Comparison of ENCODE assay signal across 8 mouse cellular contexts in the genomic region with DNA sequence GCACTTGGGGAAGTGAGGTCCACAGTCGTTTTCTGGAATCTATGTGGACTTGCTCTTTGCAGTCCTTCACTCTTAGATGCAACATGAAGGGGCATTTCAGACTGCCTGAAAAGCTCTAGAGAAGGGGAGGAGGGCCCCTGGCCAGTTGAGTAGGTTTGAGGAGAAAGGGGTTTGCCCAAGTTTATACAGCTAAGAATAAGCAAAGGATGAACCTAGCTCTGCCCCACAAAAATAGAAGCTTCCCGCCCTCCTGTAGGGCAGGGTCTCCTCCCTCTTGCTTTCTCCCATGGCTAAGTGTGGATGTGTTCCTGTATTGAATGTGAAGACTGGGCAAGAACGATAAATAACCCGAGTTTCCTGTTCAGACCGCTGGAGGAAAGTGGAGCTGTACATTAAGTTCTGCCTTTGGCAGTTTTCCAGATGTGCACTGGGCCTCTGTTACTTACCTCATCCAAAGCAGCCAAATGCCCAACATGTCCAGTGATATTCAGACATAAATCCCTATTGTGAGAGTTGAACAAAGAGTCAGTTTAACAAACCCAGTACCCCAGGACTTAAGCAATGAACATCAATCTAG. TPM values are rescaled to one million over a fixed set of nuclear protein-coding genes. Genes with fewer than 3 reads are reported as not detected.
A peak's percentile ranks its signal among the peaks of the same experiment; 100 is the strongest.
DNase-seq lines count a peak whose midpoint lies in the region; ATAC-seq lines count a peak whose summit lies in the region.

No protein-coding gene starts in this region.

- H3K36me3 ChIP-seq in lung, embryonic 15.5 days, result no peaks in the 10 kb centered on the region
- no peaks in the 10 kb centered on the region for H3K36me3 ChIP-seq in forebrain, embryonic 13.5 days (ENCODE audit: poor library complexity, severe bottlenecking)
- H3K36me3 ChIP-seq in intestine, embryonic 16.5 days (ENCODE audit: control insufficient read depth, insufficient read depth, low read length), result no peaks in the 10 kb centered on the region

- 2% methylated on average over 5 of the region's 5 CpGs for WGBS in lung, embryonic 15.5 days
- 11% methylated on average over 5 of the region's 5 CpGs for WGBS in forebrain, embryonic 13.5 days
- 6% methylated on average over 5 of the region's 5 CpGs for WGBS in intestine, embryonic 16.5 days

- peak; percentile 69 for ATAC-seq in lung, embryonic 15.5 days (ENCODE audit: borderline replicate concordance, extremely low read depth, low FRiP score, low TSS enrichment)
- peak; percentile 26; the same call in 1 of the 2 replicates for ATAC-seq in forebrain, embryonic 13.5 days
- peak; percentile 62 for ATAC-seq in intestine, embryonic 16.5 days

- peak overlapping the region; percentile 68 for H3K9ac ChIP-seq in lung, embryonic 15.5 days
- H3K9ac ChIP-seq in forebrain, embryonic 13.5 days, result peak overlapping the region; percentile 70
- H3K9ac ChIP-seq in intestine, embryonic 16.5 days (ENCODE audit: low read depth, low read length), result peak overlapping the region; percentile 79

- DNase-seq in lung, postnatal 36 days, result no peak
- DNase-seq in mesoderm, embryonic 11.5 days (ENCODE audit: low read depth, low spot score), result peak; percentile 82
- no peak for DNase-seq in T-cell, adult 2 months (ENCODE audit: low spot score)
- no peak for DNase-seq in spleen, postnatal 36 days (ENCODE audit: low spot score in 2 of 2)
- no peak for DNase-seq in thymus, adult 18-20 months

- H3K4me2 ChIP-seq in lung, embryonic 15.5 days, result peak overlapping the region; percentile 92
- peak overlapping the region; percentile 91 for H3K4me2 ChIP-seq in forebrain, embryonic 13.5 days
- peak overlapping the region; percentile 95 for H3K4me2 ChIP-seq in intestine, embryonic 16.5 days (ENCODE audit: low read depth, low read length)

- H3K9me3 ChIP-seq in lung, embryonic 15.5 days, result no peaks in the 10 kb centered on the region
- no peaks in the 10 kb centered on the region for H3K9me3 ChIP-seq in forebrain, embryonic 13.5 days (replicated peaks)
- no peaks in the 10 kb centered on the region for H3K9me3 ChIP-seq in intestine, embryonic 16.5 days (ENCODE audit: control insufficient read depth, low read length)

- H3K27ac ChIP-seq in lung, embryonic 15.5 days, result peak overlapping the region; percentile 90
- peak overlapping the region; percentile 54; the same call in 1 of the 2 replicates for H3K27ac ChIP-seq in forebrain, embryonic 13.5 days
- peak overlapping the region; percentile 80 for H3K27ac ChIP-seq in intestine, embryonic 16.5 days (ENCODE audit: low read length)

- H3K4me1 ChIP-seq in lung, embryonic 15.5 days, result peaks cover 23% of the 10 kb centered on the region
- peaks cover 8% of the 10 kb centered on the region for H3K4me1 ChIP-seq in forebrain, embryonic 13.5 days
- H3K4me1 ChIP-seq in intestine, embryonic 16.5 days (ENCODE audit: control insufficient read depth, insufficient read depth, low read length), result peaks cover 7% of the 10 kb centered on the region

- H3K4me3 ChIP-seq in lung, embryonic 15.5 days, result peak overlapping the region; percentile 74
- peak overlapping the region; percentile 72 for H3K4me3 ChIP-seq in forebrain, embryonic 13.5 days
- H3K4me3 ChIP-seq in intestine, embryonic 16.5 days (ENCODE audit: low read length), result peak overlapping the region; percentile 73

- H3K27me3 ChIP-seq in lung, embryonic 15.5 days, result no peaks in the 10 kb centered on the region
- H3K27me3 ChIP-seq in forebrain, embryonic 13.5 days, result peaks cover 7% of the 10 kb centered on the region; the same call in 1 of the 2 replicates
- no peaks in the 10 kb centered on the region; the same call in 1 of the 2 replicates for H3K27me3 ChIP-seq in intestine, embryonic 16.5 days (replicated peaks; ENCODE audit: control insufficient read depth, insufficient read depth, low read length)

RNA-seq across cellular contexts. Expression of a gene that starts 0.5 kb away (rescaled TPM):
- 4.1 and 4.9 TPM in 2 replicates for polyA plus RNA-seq in lung, embryonic 15.5 days (2015; fragmentation: Nextera tagmentation; extraction: Ambion mirVana)
- polyA plus RNA-seq in forebrain, embryonic 13.5 days (2015; fragmentation: Nextera tagmentation; extraction: Ambion mirVana), result 0.32 and 0.78 TPM in 2 replicates
- 1.0 and 1.8 TPM in 2 replicates for polyA plus RNA-seq in intestine, embryonic 16.5 days (2015; fragmentation: Nextera tagmentation; extraction: Ambion mirVana)
